ENCODE assay signal across 8 mouse cellular contexts in genomic region chr2:102185069-102185950, GRCm38 (mm10). TPM values are rescaled to one million over a fixed set of nuclear protein-coding genes. Genes with fewer than 3 reads are reported as not detected.
DNase-seq lines count a peak whose midpoint lies in the region; ATAC-seq and TF ChIP-seq lines count a peak whose summit lies in the region.

No protein-coding gene starts in this region.

- H3K9ac ChIP-seq in ES-E14 (ENCODE audit: insufficient read depth, low read depth, low read length, poor library complexity, severe bottlenecking): peak overlapping the region; percentile 79
- peak overlapping the region; percentile 90 for H3K9ac ChIP-seq in embryonic facial prominence, embryonic 14.5 days (ENCODE audit: low read depth, low read length)
- H3K9ac ChIP-seq in hindbrain, postnatal 0 days (replicated peaks; ENCODE audit: low read length): peak overlapping the region; percentile 62
- H3K9ac ChIP-seq in liver, postnatal 0 days (replicated peaks): peak overlapping the region; percentile 74
- peak overlapping the region; percentile 54 for H3K9ac ChIP-seq in stomach, embryonic 14.5 days (replicated peaks; ENCODE audit: low read depth, low read length)

- TF ChIP-seq EP300 in liver, postnatal 0 days (IDR thresholded peaks at IDR 0.05; ENCODE audit: low read depth): no peak

- ATAC-seq in erythroblast, adult 5-6 weeks (replicated peaks; ENCODE audit: low FRiP score, poor library complexity, severe bottlenecking): no peak
- ATAC-seq in embryonic facial prominence, embryonic 14.5 days (ENCODE audit: low read depth): peak; percentile 48
- ATAC-seq in hindbrain, postnatal 0 days: peak; percentile 54
- ATAC-seq in liver, postnatal 0 days: no peak; the same call in 1 of the 2 replicates
- 0 out of 2 replicates have a peak, but pooled peaks have one; percentile 24 for ATAC-seq in stomach, embryonic 14.5 days (ENCODE audit: insufficient number of reproducible peaks, insufficient read depth, low FRiP score, low read depth)

- in situ Hi-C loops in ES-E14 (cut with MboI; ENCODE audit: low sequenced_read_pairs in 2 of 2, unreplicated experiment in 2 of 2): no loop called here

- no peak overlapping the region for H3K27ac ChIP-seq in ES-E14 (ENCODE audit: insufficient read depth, low read depth, low read length, poor library complexity, severe bottlenecking)
- H3K27ac ChIP-seq in embryonic facial prominence, embryonic 14.5 days (replicated peaks; ENCODE audit: low read depth, low read length): peak overlapping the region; percentile 93
- peak overlapping the region; percentile 76 for H3K27ac ChIP-seq in hindbrain, postnatal 0 days
- H3K27ac ChIP-seq in liver, postnatal 0 days (ENCODE audit: low read depth): peak overlapping the region; percentile 78
- H3K27ac ChIP-seq in stomach, embryonic 14.5 days (ENCODE audit: low read length): peak overlapping the region; percentile 85

- no peak for DNase-seq in ES-E14 (ENCODE audit: low read depth, low spot score)
- peak; percentile 79 for DNase-seq in embryonic facial prominence, embryonic 14.5 days (ENCODE audit: low spot score)
- peak; percentile 55 for DNase-seq in hindbrain, postnatal 0 days (ENCODE audit: low spot score)
- no peak for DNase-seq in liver, postnatal 0 days
- no peak for DNase-seq in layer of hippocampus, adult 9-10 months (ENCODE audit: low spot score)

- peaks cover 12% of the 10 kb centered on the region for H3K4me1 ChIP-seq in erythroblast, embryonic 14.5 days (ENCODE audit: control insufficient read depth)
- H3K4me1 ChIP-seq in ES-E14 (ENCODE audit: control insufficient read depth in 2 of 2, insufficient read depth in 2 of 2, low read length in 2 of 2, poor library complexity in 1 of 2): peaks cover 12 to 17% of the 10 kb centered on the region in 2 experiments
- H3K4me1 ChIP-seq in embryonic facial prominence, embryonic 14.5 days (ENCODE audit: control insufficient read depth, insufficient read depth, low read length): peaks cover 35% of the 10 kb centered on the region
- H3K4me1 ChIP-seq in hindbrain, postnatal 0 days (ENCODE audit: insufficient read depth, low read length): peaks cover 15% of the 10 kb centered on the region
- peaks cover 15% of the 10 kb centered on the region for H3K4me1 ChIP-seq in liver, postnatal 0 days (ENCODE audit: insufficient read depth)
- H3K4me1 ChIP-seq in stomach, embryonic 14.5 days (ENCODE audit: control insufficient read depth, insufficient read depth, low read length): peaks cover 16% of the 10 kb centered on the region; the same call in 1 of the 2 replicates

- TF ChIP-seq CTCF in hindbrain, postnatal 0 days (IDR thresholded peaks at IDR 0.05; ENCODE audit: low read depth): no peak
- TF ChIP-seq CTCF in liver, postnatal 0 days (IDR thresholded peaks at IDR 0.05; ENCODE audit: low read depth): no peak

- peaks cover 37% of the 10 kb centered on the region for H3K27me3 ChIP-seq in erythroblast, embryonic 14.5 days (ENCODE audit: control insufficient read depth)
- no peaks in the 10 kb centered on the region for H3K27me3 ChIP-seq in embryonic facial prominence, embryonic 14.5 days (replicated peaks; ENCODE audit: control insufficient read depth, insufficient read depth, low read length)
- no peaks in the 10 kb centered on the region for H3K27me3 ChIP-seq in hindbrain, postnatal 0 days (ENCODE audit: insufficient read depth, low read length)
- no peaks in the 10 kb centered on the region for H3K27me3 ChIP-seq in liver, postnatal 0 days (ENCODE audit: insufficient read depth, low read length)
- no peaks in the 10 kb centered on the region for H3K27me3 ChIP-seq in stomach, embryonic 14.5 days (ENCODE audit: control insufficient read depth, insufficient read depth, low read length)

- peak overlapping the region; percentile 71 for H3K4me2 ChIP-seq in embryonic facial prominence, embryonic 14.5 days (ENCODE audit: low read depth, low read length)
- H3K4me2 ChIP-seq in hindbrain, postnatal 0 days (ENCODE audit: low read depth, low read length): peak overlapping the region; percentile 84
- peak overlapping the region; percentile 90 for H3K4me2 ChIP-seq in liver, postnatal 0 days (ENCODE audit: low read depth, low read length)
- peak overlapping the region; percentile 78 for H3K4me2 ChIP-seq in stomach, embryonic 14.5 days (replicated peaks; ENCODE audit: low read depth, low read length)

- no peaks in the 10 kb centered on the region for H3K36me3 ChIP-seq in erythroblast, embryonic 14.5 days (ENCODE audit: control insufficient read depth)
- H3K36me3 ChIP-seq in ES-E14 (ENCODE audit: control insufficient read depth, insufficient read depth, low read length, poor library complexity, severe bottlenecking): no peaks in the 10 kb centered on the region
- no peaks in the 10 kb centered on the region for H3K36me3 ChIP-seq in embryonic facial prominence, embryonic 14.5 days (ENCODE audit: control insufficient read depth, insufficient read depth, low read length)
- no peaks in the 10 kb centered on the region for H3K36me3 ChIP-seq in hindbrain, postnatal 0 days (ENCODE audit: insufficient read depth, low read length)
- H3K36me3 ChIP-seq in liver, postnatal 0 days (replicated peaks; ENCODE audit: insufficient read depth, low read length): no peaks in the 10 kb centered on the region
- H3K36me3 ChIP-seq in stomach, embryonic 14.5 days (ENCODE audit: control insufficient read depth, insufficient read depth, low read length): no peaks in the 10 kb centered on the region

- H3K4me3 ChIP-seq in erythroblast, embryonic 14.5 days (replicated peaks): peak overlapping the region; percentile 60
- peak overlapping the region; percentile 82 to 97 for H3K4me3 ChIP-seq in ES-E14 (ENCODE audit: insufficient read depth in 1 of 2, low read depth in 1 of 2, low read length in 2 of 2, poor library complexity in 1 of 2, severe bottlenecking in 1 of 2)
- H3K4me3 ChIP-seq in embryonic facial prominence, embryonic 14.5 days (ENCODE audit: low read depth, low read length): peak overlapping the region; percentile 80
- peak overlapping the region; percentile 71 for H3K4me3 ChIP-seq in hindbrain, postnatal 0 days (ENCODE audit: low read length)
- H3K4me3 ChIP-seq in liver, postnatal 0 days (ENCODE audit: low read depth, low read length): peak overlapping the region; percentile 66
- H3K4me3 ChIP-seq in stomach, embryonic 14.5 days (ENCODE audit: low read depth, low read length): peak overlapping the region; percentile 56

- H3K9me3 ChIP-seq in erythroblast, embryonic 14.5 days (ENCODE audit: control insufficient read depth, low read length): no peaks in the 10 kb centered on the region
- H3K9me3 ChIP-seq in ES-E14 (ENCODE audit: control insufficient read depth, insufficient read depth, low read depth, low read length): no peaks in the 10 kb centered on the region
- H3K9me3 ChIP-seq in embryonic facial prominence, embryonic 14.5 days (ENCODE audit: control insufficient read depth, low read length): no peaks in the 10 kb centered on the region
- H3K9me3 ChIP-seq in hindbrain, postnatal 0 days (ENCODE audit: low read length): no peaks in the 10 kb centered on the region
- H3K9me3 ChIP-seq in liver, postnatal 0 days (ENCODE audit: low read length): no peaks in the 10 kb centered on the region
- H3K9me3 ChIP-seq in stomach, embryonic 14.5 days (ENCODE audit: control insufficient read depth, low read depth, low read length): no peaks in the 10 kb centered on the region

- under 1% methylated on average over 23 of the region's 24 CpGs for WGBS in embryonic facial prominence, embryonic 14.5 days
- WGBS in hindbrain, postnatal 0 days: under 1% methylated on average over 24 of the region's 24 CpGs
- WGBS in liver, postnatal 0 days (ENCODE audit: insufficient replicate concordance): 4% methylated on average over 24 of the region's 24 CpGs
- WGBS in stomach, embryonic 14.5 days: 2% methylated on average over 24 of the region's 24 CpGs

TF ChIP-seq in ES-E14, 5 proteins besides CTCF, POLR2A, EP300 and RAD21:
- TF ChIP-seq ZC3H11A (IDR thresholded peaks at IDR 0.05; ENCODE audit: borderline replicate concordance, low read depth, low read length) (no peak), MAFK (IDR thresholded peaks at IDR 0.05; ENCODE audit: insufficient read depth, low read depth, low read length) (0 out of 2 replicates have a peak, but pooled peaks have one; percentile 18)

RNA-seq across cellular contexts. Expression of gene Ldlrad3, which starts 0.9 kb away (rescaled TPM):
- polyA plus RNA-seq in erythroblast, embryonic 14.5 days (2012): not detected in 2 replicates
- 6.7 and 7.7 TPM in 2 replicates for total RNA-seq in erythroblast, adult 5-6 weeks (2015; ENCODE audit: low replicate concordance)
- 3.2 and 6.2 TPM in 2 replicates for total RNA-seq in erythroblast, adult 5-6 weeks (2017; ENCODE audit: low replicate concordance)
- total RNA-seq in ES-E14 (2012; rRNA removed): 27.1 and 39.9 TPM in 2 replicates
- 48.2 and 48.8 TPM in 2 replicates for polyA plus RNA-seq in embryonic facial prominence, embryonic 14.5 days (2014; fragmentation: Nextera tagmentation; extraction: Ambion mirVana)
- 30.1 and 32.4 TPM in 2 replicates for total RNA-seq in hindbrain, postnatal 0 days (2014; rRNA removed)
- polyA plus RNA-seq in hindbrain, postnatal 0 days (2015; fragmentation: Nextera tagmentation; extraction: Ambion mirVana): 20.7 and 21.6 TPM in 2 replicates
- 3.8 and 4.6 TPM in 2 replicates for polyA plus RNA-seq in liver, postnatal 0 days (2015; fragmentation: Nextera tagmentation; extraction: Ambion mirVana)
- polyA plus RNA-seq in stomach, embryonic 14.5 days (2014; fragmentation: Nextera tagmentation; extraction: Ambion mirVana): 52.0 and 52.3 TPM in 2 replicates

Comparison
In these comparisons a context has a peak if more than half of its experiments do, and no peak if none do; other contexts are left out.
1. ATAC-seq: peak in embryonic facial prominence, embryonic 14.5 days (single experiment), hindbrain, postnatal 0 days (single experiment) and stomach, embryonic 14.5 days (single experiment); none in erythroblast, adult 5-6 weeks (single experiment) and liver, postnatal 0 days (single experiment).
2. DNase-seq: peak in embryonic facial prominence, embryonic 14.5 days (single experiment) and hindbrain, postnatal 0 days (single experiment); none in ES-E14 (single experiment), liver, postnatal 0 days (single experiment) and layer of hippocampus, adult 9-10 months (single experiment).
3. Peak in every context shown above with its lines, with median percentiles within 50 percentile points of each other: H3K4me3 ChIP-seq, H3K9ac ChIP-seq and H3K4me2 ChIP-seq.